Mouse (Mus musculus): ENCODE measurements around the gene Ptgfrn. TPM values are rescaled to one million over a fixed set of nuclear protein-coding genes. Genes with fewer than 3 reads are reported as not detected.
A peak's percentile ranks its signal among the peaks of the same experiment; 100 is the strongest.

Ptgfrn gene
- polyA plus RNA-seq (2011; ENCODE audit: insufficient read length, low read depth, missing spikeins), result 63.0 and 70.5 TPM in 2 replicates

GRCm38 (mm10) chr3:101110043-101110837 is at the start of gene Ptgfrn:
Gene Ptgfrn (minus strand): TSS chr3:101110278.
- TF ChIP-seq CTCF (IDR thresholded peaks at IDR 0.05; ENCODE audit: borderline replicate concordance, insufficient read depth, low read length) (no peak), POLR2A (IDR thresholded peaks at IDR 0.05; ENCODE audit: low read depth, low read length) (peak; percentile 55)
- H3K27ac ChIP-seq (ENCODE audit: insufficient read depth, low read length), result no peak within 1 kb of the TSS
- peak within 1 kb of the TSS; percentile 51 for H3K4me3 ChIP-seq (ENCODE audit: insufficient read depth, low read length)
- peaks cover 14% of the 10 kb centered on the region for H3K4me1 ChIP-seq (ENCODE audit: control insufficient read depth, insufficient read depth, low read length)

GRCm38 (mm10) chr3:101159701-101160100 is 49.6 kb upstream of the Ptgfrn start:
- Histone ChIP-seq H3K4me1 (ENCODE audit: control insufficient read depth, insufficient read depth, low read length) (peaks cover 20% of the 10 kb centered on the region), H3K4me3 (ENCODE audit: insufficient read depth, low read length) (no peak overlapping the region), H3K27ac (ENCODE audit: insufficient read depth, low read length) (no peak overlapping the region)
- TF ChIP-seq CTCF (IDR thresholded peaks at IDR 0.05; ENCODE audit: borderline replicate concordance, insufficient read depth, low read length), result no peak
- no peak for TF ChIP-seq POLR2A (IDR thresholded peaks at IDR 0.05; ENCODE audit: low read depth, low read length)

GRCm38 (mm10) chr3:101154067-101154466 is 44.0 kb upstream of the Ptgfrn start:
- TF ChIP-seq CTCF (IDR thresholded peaks at IDR 0.05; ENCODE audit: borderline replicate concordance, insufficient read depth, low read length), result no peak
- TF ChIP-seq POLR2A (IDR thresholded peaks at IDR 0.05; ENCODE audit: low read depth, low read length), result no peak
- no peak overlapping the region for H3K27ac ChIP-seq (ENCODE audit: insufficient read depth, low read length)
- no peaks in the 10 kb centered on the region for H3K4me1 ChIP-seq (ENCODE audit: control insufficient read depth, insufficient read depth, low read length)
- H3K4me3 ChIP-seq (ENCODE audit: insufficient read depth, low read length), result no peak overlapping the region

- no peaks in the 10 kb centered on the region for H3K4me1 ChIP-seq (ENCODE audit: control insufficient read depth, insufficient read depth, low read length)
- H3K4me3 ChIP-seq (ENCODE audit: insufficient read depth, low read length), result no peak overlapping the region
- no peak overlapping the region for H3K27ac ChIP-seq (ENCODE audit: insufficient read depth, low read length)
- TF ChIP-seq CTCF (IDR thresholded peaks at IDR 0.05; ENCODE audit: borderline replicate concordance, insufficient read depth, low read length), result no peak
- no peak for TF ChIP-seq POLR2A (IDR thresholded peaks at IDR 0.05; ENCODE audit: low read depth, low read length)
Observed at GRCm38 (mm10) chr3:101153341-101153740, 43.3 kb upstream of the Ptgfrn start.

GRCm38 (mm10) chr3:101146126-101146772 is 36.2 kb upstream of the Ptgfrn start:
- Histone ChIP-seq H3K4me3 (ENCODE audit: insufficient read depth, low read length) (no peak overlapping the region), H3K4me1 (ENCODE audit: control insufficient read depth, insufficient read depth, low read length) (no peaks in the 10 kb centered on the region), H3K27ac (ENCODE audit: insufficient read depth, low read length) (no peak overlapping the region)
- TF ChIP-seq POLR2A (IDR thresholded peaks at IDR 0.05; ENCODE audit: low read depth, low read length) (no peak), CTCF (IDR thresholded peaks at IDR 0.05; ENCODE audit: borderline replicate concordance, insufficient read depth, low read length) (no peak)

- 0 out of 2 replicates have a peak overlapping the region, but pooled peaks have one; percentile 5 for H3K27ac ChIP-seq (ENCODE audit: insufficient read depth, low read length)
- no peaks in the 10 kb centered on the region for H3K4me1 ChIP-seq (ENCODE audit: control insufficient read depth, insufficient read depth, low read length)
- TF ChIP-seq POLR2A (IDR thresholded peaks at IDR 0.05; ENCODE audit: low read depth, low read length) (no peak), CTCF (IDR thresholded peaks at IDR 0.05; ENCODE audit: borderline replicate concordance, insufficient read depth, low read length) (no peak)
- no peak overlapping the region for H3K4me3 ChIP-seq (ENCODE audit: insufficient read depth, low read length)
Observed at GRCm38 (mm10) chr3:101145292-101146046, 35.4 kb upstream of the Ptgfrn start.

- no peak overlapping the region for H3K27ac ChIP-seq (ENCODE audit: insufficient read depth, low read length)
- TF ChIP-seq CTCF (IDR thresholded peaks at IDR 0.05; ENCODE audit: borderline replicate concordance, insufficient read depth, low read length), result no peak
- TF ChIP-seq POLR2A (IDR thresholded peaks at IDR 0.05; ENCODE audit: low read depth, low read length), result no peak
- H3K4me3 ChIP-seq (ENCODE audit: insufficient read depth, low read length), result no peak overlapping the region
- H3K4me1 ChIP-seq (ENCODE audit: control insufficient read depth, insufficient read depth, low read length), result no peaks in the 10 kb centered on the region
Observed at GRCm38 (mm10) chr3:101144366-101144948, 34.4 kb upstream of the Ptgfrn start.

- TF ChIP-seq POLR2A (IDR thresholded peaks at IDR 0.05; ENCODE audit: low read depth, low read length), result no peak
- no peak for TF ChIP-seq CTCF (IDR thresholded peaks at IDR 0.05; ENCODE audit: borderline replicate concordance, insufficient read depth, low read length)
- Histone ChIP-seq H3K4me3 (ENCODE audit: insufficient read depth, low read length) (no peak overlapping the region), H3K4me1 (ENCODE audit: control insufficient read depth, insufficient read depth, low read length) (no peaks in the 10 kb centered on the region), H3K27ac (ENCODE audit: insufficient read depth, low read length) (no peak overlapping the region)
Observed at GRCm38 (mm10) chr3:101143465-101143864, 33.4 kb upstream of the Ptgfrn start.

GRCm38 (mm10) chr3:101141864-101142263 is 31.8 kb upstream of the Ptgfrn start:
- Histone ChIP-seq H3K4me3 (ENCODE audit: insufficient read depth, low read length) (no peak overlapping the region), H3K4me1 (ENCODE audit: control insufficient read depth, insufficient read depth, low read length) (no peaks in the 10 kb centered on the region), H3K27ac (ENCODE audit: insufficient read depth, low read length) (no peak overlapping the region)
- TF ChIP-seq CTCF (IDR thresholded peaks at IDR 0.05; ENCODE audit: borderline replicate concordance, insufficient read depth, low read length) (no peak), POLR2A (IDR thresholded peaks at IDR 0.05; ENCODE audit: low read depth, low read length) (no peak)

Measured in embryonic fibroblast, embryonic 13.5 days (primary cell).